Mouse (Mus musculus) bone marrow, adult 2 months (tissue): ENCODE data around the gene Gstt1.

ENCODE experiments used
- CTCF ChIP-seq: fragments of 200-500 bp; IDR thresholded peaks from 2 replicates; pipeline ENCODE4 v1.5.1; 2011; ENCODE audit warnings: low read length, control low read depth; ENCODE audit not compliant: control insufficient read depth, insufficient read depth
- POLR2A ChIP-seq: fragments of 200-500 bp; IDR thresholded peaks from 2 replicates; pipeline ENCODE4 v1.6.1; 2011; ENCODE audit warnings: low read depth, mild to moderate bottlenecking, control low read depth, low read length, borderline replicate concordance; ENCODE audit not compliant: control insufficient read depth

- no peak for TF ChIP-seq CTCF
- 0 out of 2 replicates have a peak, but pooled peaks have one; percentile 35 for TF ChIP-seq POLR2A
These were observed at the start of gene Gstt1 for GRCm38 (mm10) chr10:75798176-75798696.
